Mouse (Mus musculus) urinary bladder, postnatal 4 days (tissue): ENCODE data around the gene Vmn2r4.
"Not testable (repeated sequence)": the region's sequence is repeated elsewhere in the genome, so short reads cannot be mapped to it uniquely, and the experiment has no call there.

Source experiments
- DNase-seq, 2 experiments: peaks; one replicate each; pipeline ENCODE4 v3.0.0; 2021 to 2022; ENCODE audit warnings: low spot score in 2 of 2

Vmn2r4 gene

GRCm38 (mm10) chr3:64415268-64415667 is at the start of gene Vmn2r4:
TSS of gene Vmn2r4 (minus strand) at chr3:64415368.
- not testable (repeated sequence) for DNase-seq

GRCm38 (mm10) chr3:64434261-64434660 is 19.1 kb upstream of the Vmn2r4 start:
- DNase-seq, result not testable (repeated sequence)

- not testable (repeated sequence) for DNase-seq
Observed at GRCm38 (mm10) chr3:64428117-64428798, 13.1 kb upstream of the Vmn2r4 start.

GRCm38 (mm10) chr3:64422141-64422540 is 7.0 kb upstream of the Vmn2r4 start:
- not testable (repeated sequence) for DNase-seq

GRCm38 (mm10) chr3:64417477-64417876 is 2.3 kb upstream of the Vmn2r4 start:
- DNase-seq, result not testable (repeated sequence)

- DNase-seq, result not testable (repeated sequence)
Observed at GRCm38 (mm10) chr3:64414253-64414652, 915 bp downstream of the Vmn2r4 start.

GRCm38 (mm10) chr3:64359286-64360035 is 55.7 kb downstream of the Vmn2r4 start:
- DNase-seq, result no peak
